Mouse (Mus musculus): ENCODE measurements around the gene Cldn6.

Cldn6 gene

DNA sequence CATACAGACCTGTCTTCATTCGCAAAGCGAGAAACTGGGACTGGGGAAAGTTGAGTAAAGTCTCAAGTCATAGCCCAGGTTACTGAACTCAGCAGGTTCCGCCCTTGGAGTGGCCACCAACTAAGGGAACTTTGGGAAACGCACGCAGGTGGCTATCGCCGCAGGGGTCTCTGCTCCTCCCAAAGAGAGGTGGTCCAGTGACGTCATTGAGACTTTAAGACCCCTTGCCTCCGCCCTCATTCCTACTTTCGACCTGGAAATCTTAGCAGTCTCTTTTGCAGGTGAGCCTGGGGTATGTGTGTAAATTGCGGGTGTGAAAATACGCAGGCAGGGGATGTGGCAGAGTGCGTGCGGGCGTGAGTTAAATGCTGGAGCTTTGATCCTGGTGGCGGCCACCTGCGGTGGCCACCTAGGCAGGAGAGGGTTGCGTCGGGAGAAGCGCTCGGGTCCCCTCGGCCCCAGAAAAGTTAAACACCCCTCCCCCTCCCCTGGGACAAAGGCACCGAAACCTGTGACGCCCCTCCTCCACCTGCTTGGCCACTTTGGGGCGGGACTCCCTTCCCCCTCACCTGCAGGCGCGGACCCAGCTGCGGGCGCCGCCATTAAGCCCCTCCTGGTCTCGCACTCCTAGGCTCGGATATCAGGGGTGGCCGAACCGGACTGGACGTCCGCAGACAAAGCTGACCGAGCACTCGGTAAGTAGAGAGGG is at the start of gene Cldn6:
Gene Cldn6, plus strand, starts transcription at position 123 of the 709 bp plus-strand sequence.
- DNase-seq (ENCODE audit: low read depth, low spot score), result no peak

DNA sequence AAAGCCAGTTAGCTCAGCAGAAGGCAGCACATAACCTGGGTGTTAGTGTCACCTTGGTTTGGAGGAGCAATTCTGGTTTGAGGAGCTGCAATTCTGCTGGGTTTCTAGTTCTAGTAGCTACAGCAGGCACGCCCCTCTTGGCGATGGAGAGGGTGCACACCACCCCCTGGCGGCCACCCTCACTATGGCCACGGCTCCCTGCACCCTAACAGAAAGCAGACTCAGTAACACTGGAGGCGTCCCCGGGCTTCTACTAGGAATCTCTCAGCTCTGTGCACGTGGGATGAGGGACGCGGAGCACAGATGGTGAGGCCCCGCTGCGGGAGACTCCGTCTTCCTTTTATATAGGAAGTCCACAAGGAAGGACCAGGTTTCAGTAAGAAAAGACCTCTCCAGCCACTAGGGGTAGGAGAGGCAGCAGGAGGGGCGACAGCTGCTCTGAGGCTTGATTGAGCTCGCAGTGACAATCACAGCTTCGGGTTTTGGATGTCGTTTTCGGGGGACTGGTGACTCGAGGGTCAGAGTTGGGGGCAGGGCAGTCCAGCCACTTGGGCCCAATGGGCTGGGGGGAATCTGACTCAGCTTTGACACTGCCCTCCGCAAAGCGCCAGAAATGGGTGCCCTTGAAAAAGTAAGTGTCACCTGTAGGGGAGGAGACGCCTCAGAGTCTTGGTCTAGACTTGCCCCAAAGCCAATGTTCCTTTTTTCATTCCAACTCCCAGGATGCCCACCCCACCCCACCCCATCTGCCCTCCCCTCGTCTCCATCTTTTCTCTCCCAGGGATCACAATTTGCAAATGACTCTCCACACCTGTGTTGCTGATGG is 48.6 kb upstream of the Cldn6 start:
- peak; percentile 74 for DNase-seq (ENCODE audit: low read depth, low spot score)

DNA sequence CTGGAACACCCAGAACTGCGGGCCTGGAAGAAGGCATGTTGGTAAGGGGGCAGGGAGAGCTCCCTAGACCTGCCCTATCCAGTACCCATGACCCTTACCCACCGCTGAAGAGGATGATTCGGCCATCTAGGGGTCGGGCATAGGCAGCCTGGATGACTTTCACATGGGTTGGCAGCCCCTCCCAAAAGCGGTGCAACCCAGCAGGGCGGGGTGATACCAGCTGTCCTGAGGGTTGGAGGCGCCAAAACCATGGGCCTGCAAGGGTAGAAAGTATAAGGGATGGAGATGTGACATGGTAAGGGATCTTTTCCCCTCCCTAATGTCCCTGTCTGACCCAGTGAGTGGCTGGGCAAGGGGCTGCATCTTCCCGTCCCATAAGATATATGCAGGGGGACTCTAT is 47.8 kb upstream of the Cldn6 start:
- no peak for DNase-seq (ENCODE audit: low read depth, low spot score)

DNA sequence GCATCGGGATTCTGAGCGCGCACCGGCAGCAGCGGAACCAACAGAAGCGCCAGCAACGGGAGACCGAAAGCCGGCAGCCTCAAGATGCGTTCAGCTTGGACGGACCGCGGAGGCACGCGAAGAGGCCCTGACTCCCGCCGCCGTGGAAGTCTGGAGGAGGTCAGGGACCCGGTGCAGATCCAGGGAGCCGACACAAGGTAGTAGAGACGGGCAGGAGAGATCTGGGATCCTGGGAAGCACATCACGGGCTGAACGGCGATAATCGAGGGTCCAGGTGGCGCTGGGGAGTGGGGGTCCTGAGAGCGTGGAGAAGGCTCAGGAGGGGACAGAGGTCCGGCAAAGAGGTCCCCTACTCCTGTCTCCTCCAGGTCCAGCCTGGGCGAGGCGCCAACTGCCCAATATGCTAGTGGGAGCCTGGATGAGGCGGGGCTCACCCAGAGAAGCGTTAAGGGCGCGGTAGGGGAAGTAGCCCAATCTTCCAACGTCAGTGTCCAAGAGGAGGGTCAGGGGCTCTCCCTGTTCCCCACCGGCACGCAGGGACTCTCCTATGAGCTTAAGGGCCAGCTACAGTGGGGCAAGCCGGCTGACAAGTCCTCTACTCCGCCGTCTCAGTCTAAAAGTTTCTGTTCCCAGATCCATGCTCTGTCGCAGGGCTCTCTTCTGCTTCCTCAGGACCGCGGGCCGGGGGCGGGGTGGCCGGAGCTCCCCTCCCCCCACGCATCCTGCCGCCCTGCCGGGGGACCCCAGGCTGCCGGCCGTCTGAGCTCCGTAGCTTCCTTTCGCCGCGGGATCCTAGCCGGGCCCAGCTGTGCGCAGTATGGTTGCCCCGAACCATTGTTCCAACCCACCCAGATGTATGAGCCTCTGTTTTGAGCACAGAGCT is 34.2 kb upstream of the Cldn6 start, which contains the start of gene Mmp25:
Gene Mmp25, minus strand, starts transcription at position 665 of the 883 bp plus-strand sequence.
- no peak for DNase-seq (ENCODE audit: low read depth, low spot score)

DNA sequence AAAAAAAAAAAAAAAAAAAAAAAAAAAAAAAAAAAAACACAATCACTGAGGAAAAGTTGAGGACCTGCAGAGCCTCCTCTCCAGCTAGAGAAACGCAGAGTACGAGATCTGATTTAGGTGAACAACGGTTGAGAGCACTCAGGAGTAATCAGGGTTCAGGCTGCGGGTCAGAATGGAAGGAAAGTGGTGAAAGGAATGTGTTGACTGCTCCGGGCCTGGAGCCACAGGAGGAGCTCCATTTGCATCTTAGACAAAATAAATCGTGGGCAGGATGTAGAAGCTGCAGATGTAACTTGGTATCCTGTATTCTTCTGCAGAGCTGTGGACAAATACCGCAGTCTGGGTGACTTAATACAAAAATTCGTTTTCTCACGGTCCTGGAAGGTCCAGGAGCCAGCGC is 33.2 kb upstream of the Cldn6 start:
- DNase-seq (ENCODE audit: low read depth, low spot score), result no peak

DNA sequence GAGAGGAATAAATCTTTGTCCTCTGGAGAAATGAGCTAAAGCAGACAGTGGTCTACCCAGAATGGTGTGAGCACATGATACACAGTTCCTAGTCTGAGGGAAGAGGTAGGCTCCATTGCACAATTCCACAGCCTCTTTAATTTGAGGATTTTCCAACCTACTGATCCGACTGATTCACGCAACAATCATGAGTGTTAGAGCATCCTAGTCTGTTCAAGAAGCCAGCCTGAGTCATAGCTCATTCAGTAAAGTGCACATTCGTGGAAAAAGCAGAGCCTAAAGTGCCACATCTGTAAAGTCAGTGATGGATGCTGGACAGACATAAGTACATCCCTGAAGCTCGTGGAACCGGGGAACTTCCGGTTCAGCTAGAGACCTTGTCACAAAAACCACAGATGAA is 27.7 kb upstream of the Cldn6 start:
- no peak for DNase-seq (ENCODE audit: low read depth, low spot score)

DNA sequence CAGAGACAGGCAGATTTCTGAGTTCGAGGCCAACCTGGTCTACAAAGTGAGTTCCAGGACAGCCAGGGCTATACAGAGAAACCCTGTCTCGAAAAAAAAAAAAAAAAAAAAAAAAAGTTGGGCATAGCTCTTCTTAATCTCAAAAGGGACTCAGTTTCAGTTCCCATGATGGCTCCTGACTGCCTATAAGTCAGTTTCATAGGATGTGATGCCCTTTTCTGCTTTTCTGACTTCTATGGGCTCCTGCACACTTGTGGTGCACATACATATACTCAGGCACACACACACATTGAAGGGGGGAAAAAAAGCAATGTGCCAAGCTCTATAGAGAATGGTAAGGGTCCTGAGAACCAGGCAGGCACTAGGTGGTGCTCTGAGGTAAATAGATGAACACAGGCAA is 25.7 kb upstream of the Cldn6 start:
- no peak for DNase-seq (ENCODE audit: low read depth, low spot score)

DNA sequence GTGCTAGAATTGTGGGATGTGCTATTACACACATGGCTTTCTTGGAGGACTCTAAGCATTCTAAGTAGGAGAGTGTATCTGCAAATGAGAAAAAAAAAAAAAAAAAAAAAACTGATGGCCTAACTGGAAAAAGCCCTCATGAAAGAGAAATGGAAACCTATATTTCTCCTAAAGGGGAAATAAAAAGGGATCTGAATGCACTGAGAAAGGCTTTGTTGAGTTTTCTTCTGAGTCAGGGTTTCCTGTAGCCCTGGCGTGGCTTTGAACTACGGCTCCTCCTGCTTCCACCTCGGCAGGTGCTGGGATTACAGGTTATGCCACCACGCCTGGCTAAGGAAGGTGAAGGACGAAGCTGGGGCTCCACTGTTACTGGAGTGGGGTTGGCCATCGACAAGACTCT is 25.0 kb upstream of the Cldn6 start:
- no peak for DNase-seq (ENCODE audit: low read depth, low spot score)

DNA sequence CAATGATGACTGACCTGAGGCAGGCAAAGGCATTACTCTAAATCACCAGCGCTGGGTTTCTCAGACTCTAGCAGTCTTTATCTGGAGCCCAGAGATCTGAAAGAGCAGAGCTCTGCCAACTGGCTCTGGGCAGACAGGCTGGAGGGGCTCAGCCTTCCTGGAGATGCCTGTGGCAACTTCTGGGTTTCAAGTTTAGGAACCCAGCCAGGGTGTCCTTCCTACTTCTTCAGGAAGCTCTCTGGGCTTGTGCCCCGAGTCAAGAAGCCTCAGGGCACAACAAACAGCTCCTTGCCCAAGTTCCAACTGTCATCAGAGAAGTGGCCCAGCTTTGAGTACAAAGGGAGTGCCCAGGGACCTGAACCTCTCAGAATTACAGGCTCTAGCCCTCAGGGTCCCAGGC is 24.6 kb upstream of the Cldn6 start:
- DNase-seq (ENCODE audit: low read depth, low spot score), result no peak

DNA sequence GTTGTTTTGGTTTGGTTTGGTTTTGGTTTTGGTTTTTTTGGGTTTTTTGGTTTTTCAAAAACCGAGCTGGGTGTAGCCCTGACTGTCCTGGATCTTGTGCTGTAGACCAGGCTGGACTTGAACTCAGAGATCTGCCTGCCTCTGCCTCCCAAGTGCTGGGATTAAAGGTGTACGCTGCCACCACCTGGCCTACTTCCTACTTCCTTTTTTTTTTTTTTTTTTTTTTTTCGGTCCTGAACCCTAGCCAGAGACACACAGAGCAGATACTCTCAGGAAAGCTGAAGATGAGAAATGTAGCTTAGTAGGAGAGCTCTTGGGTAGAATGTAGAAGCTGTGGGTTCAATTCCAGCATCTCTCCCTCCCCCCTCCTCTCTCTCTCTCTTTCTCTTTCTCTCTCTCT is 20.6 kb upstream of the Cldn6 start:
- DNase-seq (ENCODE audit: low read depth, low spot score), result no peak

DNA sequence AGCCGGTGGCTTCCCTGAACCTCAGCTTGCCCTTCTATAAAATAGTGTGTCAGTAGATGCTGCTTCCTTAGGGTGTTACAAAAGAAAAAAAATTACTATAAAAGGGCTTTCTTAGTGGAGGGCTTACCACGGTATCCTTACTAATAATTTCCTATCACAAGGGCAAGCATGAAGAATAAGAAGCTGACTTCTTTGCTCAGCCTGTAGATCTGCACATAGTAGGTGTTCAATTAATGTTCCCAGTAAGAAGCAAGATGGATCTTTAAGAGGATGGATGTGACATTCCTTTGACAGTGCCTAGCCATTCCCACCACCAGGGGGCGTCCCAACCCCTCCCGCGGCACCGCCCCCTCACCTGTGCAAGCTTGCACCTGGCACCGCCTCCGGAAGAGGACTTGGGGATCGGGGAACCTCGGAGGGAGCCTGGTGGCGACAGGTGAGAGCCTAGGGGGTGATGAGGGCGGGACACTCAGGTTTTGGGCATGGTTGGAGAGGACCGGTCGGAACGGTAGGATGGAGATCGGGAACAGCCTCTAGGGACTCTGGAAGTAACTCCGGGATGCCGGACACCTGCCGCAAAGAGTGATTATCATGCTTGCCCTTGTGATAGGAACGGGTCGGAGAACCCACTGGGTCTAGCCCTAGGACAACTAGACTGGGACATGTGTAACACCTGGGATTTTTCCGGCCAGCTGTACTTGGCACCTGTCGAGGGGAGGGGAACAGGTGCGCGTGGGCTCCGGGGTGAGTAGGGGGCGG is 18.8 kb upstream of the Cldn6 start, which contains the start of gene Bicdl2:
Gene Bicdl2, plus strand, starts transcription at position 390 of the 759 bp plus-strand sequence.
- no peak for DNase-seq (ENCODE audit: low read depth, low spot score)

DNA sequence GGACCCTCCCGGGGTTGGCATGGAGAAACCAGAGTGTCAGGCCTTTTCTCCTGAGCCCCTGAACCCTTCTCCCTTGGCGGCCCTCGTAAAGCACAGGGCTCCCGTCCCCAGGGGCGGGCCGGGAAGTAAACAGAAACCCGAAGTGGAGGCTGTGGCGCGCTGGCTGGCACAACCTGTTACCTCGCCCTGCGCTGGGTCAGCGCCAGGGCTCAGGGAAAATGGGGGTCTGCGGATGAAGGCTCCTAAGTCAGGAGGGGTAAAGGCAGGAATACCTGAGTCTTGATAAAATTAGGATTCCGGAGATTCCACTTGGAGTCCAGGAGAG is 18.2 kb upstream of the Cldn6 start:
- DNase-seq (ENCODE audit: low read depth, low spot score), result no peak

DNA sequence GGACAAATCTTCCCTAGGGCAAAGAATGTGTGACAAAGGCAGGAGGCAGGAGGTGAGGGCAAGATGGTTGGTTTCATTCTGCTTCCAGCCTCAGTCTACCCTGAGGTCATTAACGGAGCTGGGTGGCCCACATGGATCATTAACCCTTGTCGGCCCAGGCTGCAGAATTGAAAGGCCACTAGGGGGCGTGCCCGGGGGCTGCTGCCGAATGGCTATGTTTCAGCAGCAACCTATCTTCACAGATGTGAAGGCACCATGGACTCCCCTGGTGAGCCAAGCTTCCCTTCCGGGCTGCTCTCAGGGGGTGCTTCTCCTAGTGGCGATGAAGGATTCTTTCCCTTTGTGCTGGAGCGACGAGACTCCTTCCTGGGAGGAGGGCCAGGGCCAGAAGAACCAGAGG is 17.5 kb upstream of the Cldn6 start:
- no peak for DNase-seq (ENCODE audit: low read depth, low spot score)

DNA sequence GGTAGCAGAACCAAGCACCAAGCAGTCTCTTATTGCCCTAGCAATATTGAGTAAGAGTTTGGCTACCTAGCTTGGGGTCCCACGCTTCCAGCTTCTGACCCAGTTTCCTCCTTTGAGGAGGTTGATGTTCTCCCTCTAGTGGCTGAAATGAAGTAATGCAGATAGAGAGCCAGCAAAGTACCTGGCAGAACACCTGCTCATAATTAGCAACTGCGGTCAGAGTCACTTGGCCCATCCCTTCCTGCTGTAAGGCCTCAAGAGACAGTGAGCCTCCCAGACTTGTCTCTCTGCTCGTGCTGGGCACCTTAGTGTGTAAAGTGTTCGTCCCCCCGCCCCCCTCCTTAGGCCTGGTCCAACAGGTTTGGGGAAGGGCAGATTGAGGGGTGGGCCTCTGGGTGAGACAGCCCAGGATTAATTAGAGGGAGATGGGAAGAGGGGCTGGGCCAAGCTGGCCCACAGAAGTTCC is 14.5 kb upstream of the Cldn6 start:
- DNase-seq (ENCODE audit: low read depth, low spot score), result no peak

DNA sequence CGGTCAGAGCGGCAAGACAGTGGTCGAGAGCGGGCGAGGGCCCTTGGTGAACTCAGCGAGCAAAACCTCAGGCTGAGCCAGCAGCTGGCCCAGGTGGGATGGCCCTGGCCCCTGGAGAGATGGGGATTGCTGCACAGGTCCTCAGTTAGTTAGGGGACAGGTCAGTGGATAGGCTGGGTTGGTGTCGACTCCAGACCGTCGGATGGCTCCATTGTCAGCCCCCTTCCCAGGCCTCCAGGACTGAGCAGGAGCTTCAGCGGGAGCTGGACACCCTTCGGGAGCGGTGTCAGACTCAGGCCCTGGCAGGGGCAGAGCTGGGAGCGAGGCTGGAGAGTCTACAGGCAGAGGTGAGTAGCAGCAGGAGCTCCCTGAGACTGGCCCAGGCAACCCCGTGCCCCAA is 13.5 kb upstream of the Cldn6 start:
- no peak for DNase-seq (ENCODE audit: low read depth, low spot score)

DNA sequence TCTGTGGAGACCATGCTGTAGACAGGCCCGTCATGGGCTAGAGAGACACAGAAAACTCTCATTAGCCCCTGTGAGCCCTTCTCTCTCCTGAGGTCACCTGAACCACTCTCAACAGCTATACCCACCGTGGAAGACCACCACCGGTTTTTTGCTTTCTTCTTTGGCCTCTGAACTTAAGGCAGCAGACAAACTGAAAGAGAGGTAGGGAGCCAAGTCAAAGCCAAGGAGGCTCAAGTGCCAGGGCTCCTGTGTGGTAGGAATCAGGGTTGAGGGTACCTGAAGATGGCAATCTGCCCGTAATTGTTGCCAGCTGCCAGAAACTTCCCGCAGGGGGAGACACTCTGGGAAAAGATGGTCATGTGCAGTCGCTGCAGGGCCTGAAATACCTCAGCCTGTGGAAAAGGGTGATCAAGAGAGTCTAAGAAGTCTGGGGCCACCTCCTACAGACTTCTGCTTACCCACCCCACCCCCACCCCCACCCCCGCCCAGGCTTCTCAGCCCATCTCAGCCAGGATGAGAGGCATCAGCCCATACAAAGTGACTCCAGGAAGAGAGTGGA is 8.5 kb upstream of the Cldn6 start:
- no peak for DNase-seq (ENCODE audit: low read depth, low spot score)

DNA sequence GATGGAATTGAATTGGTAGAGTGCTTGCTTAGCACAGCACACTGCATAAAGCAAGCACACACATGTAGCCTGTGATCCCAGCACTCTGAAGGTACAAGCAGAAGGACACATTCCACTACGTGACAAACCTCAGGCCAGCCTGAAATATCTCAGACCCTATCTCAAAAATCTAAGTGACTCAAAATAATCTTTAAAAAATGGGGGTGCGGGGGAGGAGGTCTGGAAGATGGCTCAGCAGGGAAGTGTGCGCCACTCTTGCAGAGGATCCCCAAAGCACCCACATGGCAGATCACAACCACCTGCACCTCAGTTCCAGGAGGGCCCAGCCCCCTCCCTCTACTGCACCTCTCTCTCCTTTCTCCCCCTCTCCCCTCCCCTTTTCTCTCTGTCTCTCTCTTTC is 7.5 kb upstream of the Cldn6 start:
- no peak for DNase-seq (ENCODE audit: low read depth, low spot score)

DNA sequence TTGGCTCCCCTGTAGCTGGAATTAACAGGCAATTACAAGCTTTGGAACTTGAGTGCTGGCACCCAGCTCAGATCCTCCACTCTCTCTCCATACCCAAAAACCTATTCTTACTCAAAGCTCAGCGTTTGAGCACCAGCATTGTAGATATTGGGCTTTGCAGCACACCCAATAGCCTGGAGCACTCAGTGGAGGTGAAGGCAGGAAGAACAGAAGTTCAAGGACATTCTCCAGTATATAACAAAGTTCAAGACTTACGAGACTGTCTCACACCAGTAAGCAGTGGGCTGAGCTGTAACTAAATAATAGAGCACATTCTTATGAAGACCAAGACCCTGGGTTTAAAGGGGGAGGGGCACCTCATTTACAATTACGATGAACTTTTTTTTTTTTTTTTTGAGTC is 6.3 kb upstream of the Cldn6 start:
- no peak for DNase-seq (ENCODE audit: low read depth, low spot score)

DNA sequence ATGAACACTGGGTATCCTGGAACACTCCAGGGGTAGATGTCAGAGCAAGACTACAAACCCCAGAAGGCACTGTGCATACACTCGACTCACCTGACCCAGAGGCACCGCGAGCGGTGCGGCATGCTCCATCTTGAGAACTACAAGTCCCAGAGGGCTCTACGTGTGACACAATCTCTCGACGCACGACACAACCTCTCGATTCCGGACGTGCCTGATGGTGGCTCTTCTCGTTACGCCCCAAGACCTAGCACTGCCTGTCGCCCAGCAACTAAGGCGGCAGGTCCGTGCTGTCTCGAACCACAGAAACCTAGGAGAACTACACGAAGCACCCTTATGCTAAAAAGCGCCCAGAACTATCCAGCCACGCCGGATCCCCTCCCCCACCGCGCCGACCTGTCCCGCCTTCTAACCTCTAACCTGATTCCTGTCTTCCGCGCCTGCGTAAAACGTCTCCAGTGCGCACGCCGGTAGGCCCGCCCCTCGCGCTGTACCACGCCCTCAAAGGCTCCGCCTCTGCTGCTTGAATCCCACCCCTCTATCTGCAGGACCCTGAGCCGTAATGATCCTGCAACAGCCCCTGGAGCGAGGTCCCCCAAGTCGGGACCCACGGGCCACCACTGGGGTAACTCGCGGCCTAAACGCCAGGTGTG is 5.5 kb upstream of the Cldn6 start, which contains the start of the genes Hcfc1r1 and Thoc6:
Gene Hcfc1r1, plus strand, starts transcription at position 173 of the 650 bp plus-strand sequence.
Gene Thoc6, minus strand, starts transcription at position 459 of the 650 bp plus-strand sequence.
- peak; percentile 91 for DNase-seq (ENCODE audit: low read depth, low spot score)

DNA sequence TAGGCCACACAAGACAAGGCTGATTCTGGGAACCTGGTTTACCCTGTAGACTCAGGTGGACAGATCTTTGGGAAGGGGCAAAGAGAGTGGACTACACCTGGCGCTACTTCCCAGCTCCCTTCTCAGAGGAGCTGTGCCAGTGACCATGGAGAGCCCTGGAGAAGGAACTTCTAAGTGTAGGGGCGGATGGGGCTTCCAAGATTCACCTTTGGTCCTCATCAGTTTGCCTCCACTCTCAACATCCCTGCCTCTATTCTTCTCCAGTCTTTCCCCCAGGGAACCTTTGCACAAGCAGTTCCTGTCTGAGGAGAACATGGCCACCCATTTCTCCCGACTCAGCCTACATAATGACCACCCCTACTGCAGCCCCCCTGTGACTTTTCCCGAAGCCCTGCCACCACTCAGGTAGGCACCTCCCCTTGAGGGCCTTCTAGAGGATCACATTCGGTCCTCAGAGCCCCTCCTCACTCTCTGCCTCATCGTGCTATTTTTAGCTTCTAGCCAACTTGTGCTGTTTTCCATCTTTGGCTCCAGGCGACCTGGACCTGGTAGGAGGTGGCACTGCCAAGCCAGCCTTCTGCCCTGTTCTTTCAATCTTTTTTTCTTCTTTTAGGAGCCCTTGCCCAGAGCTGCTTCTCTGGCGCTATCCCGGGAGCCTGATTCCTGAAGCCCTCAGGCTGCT is 4.6 kb upstream of the Cldn6 start:
- DNase-seq (ENCODE audit: low read depth, low spot score), result no peak

Data from WW6 (cell line).